Mouse (Mus musculus) CH12.LX (cell line): ENCODE data around the gene Defb7. TPM values are rescaled to one million over a fixed set of nuclear protein-coding genes. Genes with fewer than 3 reads are reported as not detected.

Experiments used
- DNase-seq: peaks from one replicate; pipeline ENCODE4 v3.0.0-alpha.2; 2013; ENCODE audit errors: extremely low read depth
- H3K27ac ChIP-seq: 2 replicates; pipeline ENCODE4 v1.5.1; 2012; ENCODE audit warnings: low read depth, mild to moderate bottlenecking, control low read depth, moderate library complexity; ENCODE audit not compliant: insufficient read depth
- H3K27me3 ChIP-seq: replicated peaks from 2 replicates; pipeline ENCODE3; 2012; ENCODE audit warnings: inconsistent platforms
- H3K36me3 ChIP-seq, 2 experiments: replicated peaks in 1 of 2; 2 replicates each; pipeline versions ENCODE3 to v1.6.1; 2012; ENCODE audit warnings: inconsistent platforms in 1 of 2, low read length in 1 of 2, mild to moderate bottlenecking in 1 of 2, mixed read lengths in 1 of 2, moderate library complexity in 1 of 2; ENCODE audit not compliant: control insufficient read depth in 1 of 2, insufficient read depth in 1 of 2
- H3K4me1 ChIP-seq, 2 experiments: 2 replicates each; pipeline ENCODE4 v1.6.1; 2012; ENCODE audit warnings: inconsistent platforms in 1 of 2, moderate library complexity in 1 of 2; ENCODE audit not compliant: insufficient read depth in 2 of 2, control insufficient read depth in 1 of 2
- H3K4me2 ChIP-seq: 2 replicates; pipeline ENCODE4 v1.6.1; 2012; ENCODE audit warnings: low read depth, mild to moderate bottlenecking, control low read depth; ENCODE audit not compliant: poor library complexity, insufficient read depth, severe bottlenecking
- H3K4me3 ChIP-seq, 3 experiments: fragments of 150-350 bp in 1 of 3; sonication (generic) in 1 of 3; replicated peaks in 1 of 3; 2 replicates each; pipeline versions ENCODE3 to v1.5.1; 2011 to 2012; ENCODE audit warnings: low read depth in 2 of 3, low read length in 2 of 3, mild to moderate bottlenecking in 2 of 3, moderate library complexity in 2 of 3, control low read depth in 1 of 3, improper control_type of control experiment in 1 of 3, inconsistent platforms in 1 of 3, mixed read lengths in 1 of 3; ENCODE audit not compliant: poor library complexity in 1 of 3
- H3K79me2 ChIP-seq: replicated peaks from 2 replicates; pipeline ENCODE4 v1.6.1; 2012; ENCODE audit warnings: mild to moderate bottlenecking, moderate library complexity; ENCODE audit not compliant: control insufficient read depth, poor library complexity, insufficient read depth, severe bottlenecking; ENCODE audit errors: extremely low read depth
- H3K9ac ChIP-seq: 2 replicates; pipeline ENCODE4 v1.6.1; 2012; ENCODE audit warnings: low read depth, mild to moderate bottlenecking, control low read depth, moderate library complexity; ENCODE audit not compliant: insufficient read depth
- H3K9me3 ChIP-seq: replicated peaks from 2 replicates; pipeline ENCODE3; 2012; ENCODE audit warnings: low read length, inconsistent platforms, mixed read lengths
- CHD1 ChIP-seq: IDR thresholded peaks from 2 replicates; pipeline ENCODE4 v1.6.1; 2012; ENCODE audit warnings: low read depth, low read length, improper control_type of control experiment, inconsistent platforms
- CTCF ChIP-seq, 2 experiments: IDR thresholded peaks in 1 of 2; conservative IDR thresholded peaks in 1 of 2; 2 replicates each; pipeline ENCODE4 v1.5.1; 2011 to 2012; ENCODE audit warnings: low read depth in 2 of 2, low read length in 2 of 2, improper control_type of control experiment in 1 of 2, inconsistent platforms in 1 of 2, mild to moderate bottlenecking in 1 of 2, moderate library complexity in 1 of 2
- E2F4 ChIP-seq: IDR thresholded peaks from 2 replicates; pipeline ENCODE4 v1.6.1; 2011; ENCODE audit warnings: low read depth, low read length, improper control_type of control experiment; ENCODE audit not compliant: insufficient replicate concordance
- EP300 ChIP-seq: IDR thresholded peaks from 2 replicates; pipeline ENCODE4 v1.6.1; 2011; ENCODE audit warnings: low read length, improper control_type of control experiment
- ETS1 ChIP-seq: conservative IDR thresholded peaks from 2 replicates; pipeline ENCODE4 v1.6.1; 2012; ENCODE audit warnings: low read depth, mild to moderate bottlenecking, inconsistent platforms, low read length, improper control_type of control experiment, moderate library complexity
- IRF4 ChIP-seq: IDR thresholded peaks from 2 replicates; pipeline ENCODE4 v1.6.1; 2014; ENCODE audit warnings: low read depth, mild to moderate bottlenecking, inconsistent platforms, low read length, improper control_type of control experiment
- MAFK ChIP-seq: IDR thresholded peaks from 2 replicates; pipeline ENCODE4 v1.6.1; 2011; ENCODE audit warnings: low read length, improper control_type of control experiment; ENCODE audit not compliant: insufficient replicate concordance
- MAZ ChIP-seq: IDR thresholded peaks from 2 replicates; pipeline ENCODE4 v1.6.1; 2012; ENCODE audit warnings: low read depth, mild to moderate bottlenecking, inconsistent platforms, low read length, improper control_type of control experiment, moderate library complexity
- MEF2A ChIP-seq: IDR thresholded peaks from 2 replicates; pipeline ENCODE4 v1.6.1; 2014; ENCODE audit warnings: low read depth, mild to moderate bottlenecking, inconsistent platforms, low read length, improper control_type of control experiment, borderline replicate concordance
- MXI1 ChIP-seq: IDR thresholded peaks from 2 replicates; pipeline ENCODE4 v1.6.1; 2011; ENCODE audit warnings: mild to moderate bottlenecking, low read depth, low read length, improper control_type of control experiment
- MYC ChIP-seq: IDR thresholded peaks from 2 replicates; pipeline ENCODE4 v1.6.1; 2011; ENCODE audit warnings: low read depth, mild to moderate bottlenecking, improper control_type of control experiment, low read length
- NELFE ChIP-seq: IDR thresholded peaks from 2 replicates; pipeline ENCODE4 v1.6.1; 2011; ENCODE audit warnings: low read depth, low read length, improper control_type of control experiment
- PAX5 ChIP-seq: IDR thresholded peaks from 2 replicates; pipeline ENCODE4 v1.6.1; 2012; ENCODE audit warnings: low read length, inconsistent platforms, mixed read lengths
- RAD21 ChIP-seq: IDR thresholded peaks from 2 replicates; pipeline ENCODE4 v1.6.1; 2011; ENCODE audit warnings: low read depth, mild to moderate bottlenecking, low read length, improper control_type of control experiment, moderate library complexity
- TBP ChIP-seq: conservative IDR thresholded peaks from 2 replicates; pipeline ENCODE4 v1.6.1; 2011; ENCODE audit warnings: low read depth, low read length, improper control_type of control experiment
- ZC3H11A ChIP-seq: IDR thresholded peaks from 2 replicates; pipeline ENCODE4 v1.6.1; 2012; ENCODE audit warnings: low read depth, mild to moderate bottlenecking, inconsistent platforms, low read length, improper control_type of control experiment
- ZKSCAN1 ChIP-seq: IDR thresholded peaks from 2 replicates; pipeline ENCODE4 v1.6.1; 2012; ENCODE audit warnings: low read depth, inconsistent platforms, low read length, improper control_type of control experiment, borderline replicate concordance
- ZMIZ1 ChIP-seq: IDR thresholded peaks from 2 replicates; pipeline ENCODE4 v1.6.1; 2012; ENCODE audit warnings: low read depth, mild to moderate bottlenecking, inconsistent platforms, low read length, improper control_type of control experiment
- ZNF384 ChIP-seq: IDR thresholded peaks from 2 replicates; pipeline ENCODE4 v1.6.1; 2012; ENCODE audit warnings: low read depth, low read length, improper control_type of control experiment, inconsistent platforms
- dilution Hi-C: fragments of 300-500 bp; cut with MboI; formaldehyde crosslinking; loops from 2 replicates; pipeline ENCODE4 v1.14.3; 2020; ENCODE audit warnings: low sequenced_read_pairs; ENCODE audit not compliant: extremely low pct_unique_long_range_greater_than_20kb, extremely low pct_ligation_motif_present
- in situ Hi-C: fragments of 300-500 bp; cut with MboI; formaldehyde crosslinking; loops from 3 replicates; pipeline ENCODE4 v1.14.3; 2019; ENCODE audit warnings: low sequenced_read_pairs, low pct_ligation_motif_present, low pct_unique_long_range_greater_than_20kb, mixed read lengths
- polyA plus RNA-seq: library from polyadenylated mRNA; unstranded; fragments of >175 nt; gene quantifications from 2 replicates; pipeline ENCODE4 v1.2.1, GENCODE M21; 2012; ENCODE audit warnings: low read depth; ENCODE audit not compliant: insufficient read length
- total RNA-seq, 2 experiments: library from RNA; depleted of rRNA; stranded (reverse); fragments of 300-350 nt in 1 of 2; fragments of >200 nt in 1 of 2; gene quantifications; 2 replicates each; pipeline ENCODE4 v1.2.3; 2012 to 2014

The Defb7 gene
- total and polyA plus RNA-seq, 3 experiments, result not detected

- no peak overlapping the region for H3K4me3 ChIP-seq
- H3K9ac ChIP-seq, result no peak overlapping the region
- no peak overlapping the region for H3K4me2 ChIP-seq
- no peaks in the 10 kb centered on the region for H3K79me2 ChIP-seq
- dilution Hi-C loops, result no loop called here
- no peak for DNase-seq
- no peaks in the 10 kb centered on the region for H3K4me1 ChIP-seq
- H3K9me3 ChIP-seq, result no peaks in the 10 kb centered on the region
- peaks cover 11% of the 10 kb centered on the region for H3K27me3 ChIP-seq
- H3K27ac ChIP-seq, result no peak overlapping the region
- in situ Hi-C loops, result no loop called here
- no peak for TF ChIP-seq E2F4
- TF ChIP-seq MAFK, result no peak
- no peak for TF ChIP-seq MXI1
- TF ChIP-seq ZNF384, result no peak
- TF ChIP-seq MEF2A, result no peak
- no peak for TF ChIP-seq NELFE
- TF ChIP-seq MYC, result no peak
- no peak for TF ChIP-seq TBP
- TF ChIP-seq PAX5, result no peak
- no peak for TF ChIP-seq ZKSCAN1
- TF ChIP-seq, all 38 proteins: peak for 0
- no peaks in the 10 kb centered on the region for H3K36me3 ChIP-seq
These were observed 40.4 kb downstream of the Defb7 start for GRCm38 (mm10) chr8:19535195-19535829.

- no peak overlapping the region for H3K4me2 ChIP-seq
- TF ChIP-seq ZMIZ1 (no peak), MEF2A (no peak), CTCF (conservative IDR thresholded peaks at IDR 0.05 in 1 of 2, IDR thresholded peaks at IDR 0.05 in 1 of 2; ENCODE audit: low read depth in 2 of 2, low read length in 2 of 2) (no peak), RAD21 (no peak), ZC3H11A (no peak), ETS1 (no peak), CHD1 (no peak), ZKSCAN1 (no peak), EP300 (no peak), MAZ (no peak), IRF4 (no peak)
- no peaks in the 10 kb centered on the region for H3K4me1 ChIP-seq
- dilution Hi-C loops, result no loop called here
- no peak overlapping the region for H3K4me3 ChIP-seq
- no peaks in the 10 kb centered on the region for H3K9me3 ChIP-seq
- no peak overlapping the region for H3K9ac ChIP-seq
- in situ Hi-C loops, result no loop called here
- H3K79me2 ChIP-seq, result no peaks in the 10 kb centered on the region
- H3K27me3 ChIP-seq, result peaks cover 15% of the 10 kb centered on the region
- no peaks in the 10 kb centered on the region for H3K36me3 ChIP-seq
- DNase-seq, result no peak
- no peak overlapping the region for H3K27ac ChIP-seq
These were observed 45.5 kb downstream of the Defb7 start for GRCm38 (mm10) chr8:19540376-19540775.

Other genes starting within 250 kb of the Defb7 start
- not detected in 2 replicates for gene Defb5, start 247.5 kb upstream of the Defb7 start, total RNA-seq (2012; rRNA removed)
- not detected in 2 replicates for gene Defb5, start 247.5 kb upstream of the Defb7 start, total RNA-seq (2014; rRNA removed)
- gene Defb5, start 247.5 kb upstream of the Defb7 start, polyA plus RNA-seq, result not detected in 2 replicates
- gene Defb3, start 201.7 kb upstream of the Defb7 start, total RNA-seq (2012; rRNA removed), result not detected in 2 replicates
- gene Defb3, start 201.7 kb upstream of the Defb7 start, total RNA-seq (2014; rRNA removed), result not detected in 2 replicates
- gene Defb3, start 201.7 kb upstream of the Defb7 start, polyA plus RNA-seq, result not detected in 2 replicates
- not detected in 2 replicates for gene Defb8, start 47.5 kb upstream of the Defb7 start, total RNA-seq (2012; rRNA removed)
- not detected in 2 replicates for gene Defb8, start 47.5 kb upstream of the Defb7 start, total RNA-seq (2014; rRNA removed)
- not detected in 2 replicates for gene Defb8, start 47.5 kb upstream of the Defb7 start, polyA plus RNA-seq
- not detected in 2 replicates for gene 4930467E23Rik, start 234.5 kb downstream of the Defb7 start, total RNA-seq (2012; rRNA removed)
- not detected in 2 replicates for gene 4930467E23Rik, start 234.5 kb downstream of the Defb7 start, total RNA-seq (2014; rRNA removed)
- gene 4930467E23Rik, start 234.5 kb downstream of the Defb7 start, polyA plus RNA-seq, result not detected in 2 replicates